Mouse (Mus musculus): ENCODE results near the gene Magi2. TPM values are rescaled to one million over a fixed set of nuclear protein-coding genes. Genes with fewer than 3 reads are reported as not detected.

Gene Magi2
- polyA plus RNA-seq, 1 experiment, result 0.60 TPM

- TF ChIP-seq CTCF (IDR thresholded peaks at IDR 0.05; ENCODE audit: extremely low read depth, insufficient read length, insufficient replicate concordance, low read depth, low read length) (no peak), POLR2A (IDR thresholded peaks at IDR 0.05; ENCODE audit: low read depth, low read length) (no peak)
- no peaks in the 10 kb centered on the region for H3K27me3 ChIP-seq (ENCODE audit: control insufficient read depth, insufficient read depth, low read length)
- no peak overlapping the region for H3K27ac ChIP-seq (ENCODE audit: insufficient read depth, low read depth, low read length)
- no peaks in the 10 kb centered on the region for H3K36me3 ChIP-seq (ENCODE audit: control insufficient read depth, insufficient read depth, low read length)
- H3K4me3 ChIP-seq (ENCODE audit: low read depth, low read length), result no peak overlapping the region
- 38% methylated on average over 1 of the region's 1 CpGs for WGBS
- no peaks in the 10 kb centered on the region for H3K4me1 ChIP-seq (ENCODE audit: control insufficient read depth, insufficient read depth, insufficient read length, low read length)
Observed at GRCm38 (mm10) chr5:19964113-19964512, 737.3 kb downstream of the Magi2 start.

GRCm38 (mm10) chr5:19972736-19973135, 745.9 kb downstream of the Magi2 start:
- WGBS, result 46% methylated on average over 2 of the region's 2 CpGs
- Histone ChIP-seq H3K27ac (ENCODE audit: insufficient read depth, low read depth, low read length) (no peak overlapping the region), H3K36me3 (ENCODE audit: control insufficient read depth, insufficient read depth, low read length) (no peaks in the 10 kb centered on the region), H3K4me1 (ENCODE audit: control insufficient read depth, insufficient read depth, insufficient read length, low read length) (no peaks in the 10 kb centered on the region), H3K27me3 (ENCODE audit: control insufficient read depth, insufficient read depth, low read length) (no peaks in the 10 kb centered on the region), H3K4me3 (ENCODE audit: low read depth, low read length) (no peak overlapping the region)
- TF ChIP-seq POLR2A (IDR thresholded peaks at IDR 0.05; ENCODE audit: low read depth, low read length) (no peak), CTCF (IDR thresholded peaks at IDR 0.05; ENCODE audit: extremely low read depth, insufficient read length, insufficient replicate concordance, low read depth, low read length) (no peak)

GRCm38 (mm10) chr5:19973852-19974251, 747.0 kb downstream of the Magi2 start:
- 83% methylated on average over 3 of the region's 3 CpGs for WGBS
- Histone ChIP-seq H3K27ac (ENCODE audit: insufficient read depth, low read depth, low read length) (no peak overlapping the region), H3K4me3 (ENCODE audit: low read depth, low read length) (no peak overlapping the region), H3K36me3 (ENCODE audit: control insufficient read depth, insufficient read depth, low read length) (no peaks in the 10 kb centered on the region), H3K4me1 (ENCODE audit: control insufficient read depth, insufficient read depth, insufficient read length, low read length) (no peaks in the 10 kb centered on the region), H3K27me3 (ENCODE audit: control insufficient read depth, insufficient read depth, low read length) (no peaks in the 10 kb centered on the region)
- no peak for TF ChIP-seq CTCF (IDR thresholded peaks at IDR 0.05; ENCODE audit: extremely low read depth, insufficient read length, insufficient replicate concordance, low read depth, low read length)

- no peaks in the 10 kb centered on the region for H3K27me3 ChIP-seq (ENCODE audit: control insufficient read depth, insufficient read depth, low read length)
- no peaks in the 10 kb centered on the region for H3K4me1 ChIP-seq (ENCODE audit: control insufficient read depth, insufficient read depth, insufficient read length, low read length)
- H3K36me3 ChIP-seq (ENCODE audit: control insufficient read depth, insufficient read depth, low read length), result no peaks in the 10 kb centered on the region
- no peak overlapping the region for H3K27ac ChIP-seq (ENCODE audit: insufficient read depth, low read depth, low read length)
- WGBS, result 84% methylated on average over 6 of the region's 6 CpGs
- no peak overlapping the region for H3K4me3 ChIP-seq (ENCODE audit: low read depth, low read length)
- TF ChIP-seq POLR2A (IDR thresholded peaks at IDR 0.05; ENCODE audit: low read depth, low read length) (no peak), CTCF (IDR thresholded peaks at IDR 0.05; ENCODE audit: extremely low read depth, insufficient read length, insufficient replicate concordance, low read depth, low read length) (no peak)
Observed at GRCm38 (mm10) chr5:19981518-19981917, 754.7 kb downstream of the Magi2 start.

- Histone ChIP-seq H3K27ac (ENCODE audit: insufficient read depth, low read depth, low read length) (no peak overlapping the region), H3K4me3 (ENCODE audit: low read depth, low read length) (no peak overlapping the region), H3K27me3 (ENCODE audit: control insufficient read depth, insufficient read depth, low read length) (no peaks in the 10 kb centered on the region), H3K4me1 (ENCODE audit: control insufficient read depth, insufficient read depth, insufficient read length, low read length) (no peaks in the 10 kb centered on the region), H3K36me3 (ENCODE audit: control insufficient read depth, insufficient read depth, low read length) (no peaks in the 10 kb centered on the region)
- TF ChIP-seq POLR2A (IDR thresholded peaks at IDR 0.05; ENCODE audit: low read depth, low read length), result no peak
- TF ChIP-seq CTCF (IDR thresholded peaks at IDR 0.05; ENCODE audit: extremely low read depth, insufficient read length, insufficient replicate concordance, low read depth, low read length), result no peak
- WGBS, result 82% methylated on average over 3 of the region's 3 CpGs
Observed at GRCm38 (mm10) chr5:19982031-19982430, 755.2 kb downstream of the Magi2 start.

GRCm38 (mm10) chr5:19999486-19999885, 772.6 kb downstream of the Magi2 start:
- Histone ChIP-seq H3K4me1 (ENCODE audit: control insufficient read depth, insufficient read depth, insufficient read length, low read length) (no peaks in the 10 kb centered on the region), H3K27ac (ENCODE audit: insufficient read depth, low read depth, low read length) (no peak overlapping the region), H3K27me3 (ENCODE audit: control insufficient read depth, insufficient read depth, low read length) (no peaks in the 10 kb centered on the region), H3K36me3 (ENCODE audit: control insufficient read depth, insufficient read depth, low read length) (no peaks in the 10 kb centered on the region), H3K4me3 (ENCODE audit: low read depth, low read length) (no peak overlapping the region)
- 68% methylated on average over 6 of the region's 6 CpGs for WGBS
- no peak for TF ChIP-seq POLR2A (IDR thresholded peaks at IDR 0.05; ENCODE audit: low read depth, low read length)
- TF ChIP-seq CTCF (IDR thresholded peaks at IDR 0.05; ENCODE audit: extremely low read depth, insufficient read length, insufficient replicate concordance, low read depth, low read length), result no peak

- 77% methylated on average over 1 of the region's 1 CpGs for WGBS
- Histone ChIP-seq H3K27ac (ENCODE audit: insufficient read depth, low read depth, low read length) (no peak overlapping the region), H3K4me3 (ENCODE audit: low read depth, low read length) (no peak overlapping the region), H3K36me3 (ENCODE audit: control insufficient read depth, insufficient read depth, low read length) (no peaks in the 10 kb centered on the region), H3K27me3 (ENCODE audit: control insufficient read depth, insufficient read depth, low read length) (no peaks in the 10 kb centered on the region), H3K4me1 (ENCODE audit: control insufficient read depth, insufficient read depth, insufficient read length, low read length) (no peaks in the 10 kb centered on the region)
- no peak for TF ChIP-seq CTCF (IDR thresholded peaks at IDR 0.05; ENCODE audit: extremely low read depth, insufficient read length, insufficient replicate concordance, low read depth, low read length)
- TF ChIP-seq POLR2A (IDR thresholded peaks at IDR 0.05; ENCODE audit: low read depth, low read length), result no peak
Observed at GRCm38 (mm10) chr5:19999912-20000311, 773.1 kb downstream of the Magi2 start.

- Histone ChIP-seq H3K4me3 (ENCODE audit: low read depth, low read length) (no peak overlapping the region), H3K27ac (ENCODE audit: insufficient read depth, low read depth, low read length) (no peak overlapping the region), H3K4me1 (ENCODE audit: control insufficient read depth, insufficient read depth, insufficient read length, low read length) (no peaks in the 10 kb centered on the region), H3K27me3 (ENCODE audit: control insufficient read depth, insufficient read depth, low read length) (no peaks in the 10 kb centered on the region), H3K36me3 (ENCODE audit: control insufficient read depth, insufficient read depth, low read length) (no peaks in the 10 kb centered on the region)
- WGBS, result 66% methylated on average over 2 of the region's 2 CpGs
- TF ChIP-seq CTCF (IDR thresholded peaks at IDR 0.05; ENCODE audit: extremely low read depth, insufficient read length, insufficient replicate concordance, low read depth, low read length) (no peak), POLR2A (IDR thresholded peaks at IDR 0.05; ENCODE audit: low read depth, low read length) (no peak)
Observed at GRCm38 (mm10) chr5:20006616-20007015, 779.8 kb downstream of the Magi2 start.
